Mouse (Mus musculus): ENCODE data around the gene Gpatch4. TPM values are rescaled to one million over a fixed set of nuclear protein-coding genes. Genes with fewer than 3 reads are reported as not detected.

Gene Gpatch4
- total and polyA plus RNA-seq, 3 experiments: 21.6 to 128 (median 49.1) TPM

GRCm38 (mm10) chr3:87993436-87993835 lies 49.5 kb upstream of the Gpatch4 start:
- Histone ChIP-seq H3K79me2 (replicated peaks; ENCODE audit: control insufficient read depth, extremely low read depth, insufficient read depth, poor library complexity, severe bottlenecking) (no peaks in the 10 kb centered on the region), H3K9me3 (replicated peaks; ENCODE audit: low read length) (peaks cover 2% of the 10 kb centered on the region), H3K4me2 (ENCODE audit: insufficient read depth, low read depth, poor library complexity, severe bottlenecking) (no peak overlapping the region), H3K27me3 (replicated peaks) (peaks cover 93% of the 10 kb centered on the region), H3K4me3 (replicated peaks in 1 of 3; ENCODE audit: low read depth in 2 of 3, low read length in 2 of 3, poor library complexity in 1 of 3) (no peak overlapping the region), H3K27ac (ENCODE audit: insufficient read depth, low read depth) (no peak overlapping the region), H3K36me3 (replicated peaks in 1 of 2; ENCODE audit: control insufficient read depth in 1 of 2, insufficient read depth in 1 of 2, low read length in 1 of 2) (no peaks in the 10 kb centered on the region), H3K9ac (ENCODE audit: insufficient read depth, low read depth) (no peak overlapping the region), H3K4me1 (ENCODE audit: control insufficient read depth in 1 of 2, insufficient read depth in 2 of 2) (peaks cover 0 to 5% of the 10 kb centered on the region in 2 experiments; a peak in 1 of 4 replicates)
- no peak for TF ChIP-seq BHLHE40 (IDR thresholded peaks at IDR 0.05; ENCODE audit: low read depth, low read length)
- no peak for TF ChIP-seq SIN3A (IDR thresholded peaks at IDR 0.05; ENCODE audit: low read length)
- TF ChIP-seq MAX (IDR thresholded peaks at IDR 0.05; ENCODE audit: low read length): no peak
- TF ChIP-seq PAX5 (IDR thresholded peaks at IDR 0.05; ENCODE audit: low read length): no peak
- TF ChIP-seq GABPA (IDR thresholded peaks at IDR 0.05; ENCODE audit: insufficient replicate concordance, low read depth, low read length): no peak
- TF ChIP-seq RAD21 (IDR thresholded peaks at IDR 0.05; ENCODE audit: low read depth, low read length): no peak
- no peak for TF ChIP-seq CHD1 (IDR thresholded peaks at IDR 0.05; ENCODE audit: low read depth, low read length)
- no peak for TF ChIP-seq ZC3H11A (IDR thresholded peaks at IDR 0.05; ENCODE audit: low read depth, low read length)
- no peak for TF ChIP-seq TCF12 (IDR thresholded peaks at IDR 0.05; ENCODE audit: low read depth, low read length)
- peak; percentile 41 for DNase-seq (ENCODE audit: extremely low read depth)
- dilution Hi-C loops (cut with MboI; ENCODE audit: extremely low pct_ligation_motif_present, extremely low pct_unique_long_range_greater_than_20kb, low sequenced_read_pairs): no loop called here
- in situ Hi-C loops (cut with MboI; ENCODE audit: low pct_ligation_motif_present, low pct_unique_long_range_greater_than_20kb, low sequenced_read_pairs): no loop called here

GRCm38 (mm10) chr3:87995331-87995730 lies 47.6 kb upstream of the Gpatch4 start:
- H3K4me1 ChIP-seq (ENCODE audit: control insufficient read depth in 1 of 2, insufficient read depth in 2 of 2): peaks cover 0 to 5% of the 10 kb centered on the region in 2 experiments; a peak in 1 of 4 replicates
- no peaks in the 10 kb centered on the region for H3K79me2 ChIP-seq (replicated peaks; ENCODE audit: control insufficient read depth, extremely low read depth, insufficient read depth, poor library complexity, severe bottlenecking)
- H3K27me3 ChIP-seq (replicated peaks): peaks cover 93% of the 10 kb centered on the region
- H3K9ac ChIP-seq (ENCODE audit: insufficient read depth, low read depth): no peak overlapping the region
- TF ChIP-seq RCOR1 (conservative IDR thresholded peaks at IDR 0.05; ENCODE audit: low read depth, low read length) (no peak), POLR2AphosphoS2 (IDR thresholded peaks at IDR 0.05; ENCODE audit: low read depth, low read length) (no peak), MAFK (IDR thresholded peaks at IDR 0.05; ENCODE audit: insufficient replicate concordance, low read length) (no peak), UBTF (IDR thresholded peaks at IDR 0.05; ENCODE audit: low read depth, low read length) (no peak), MAZ (IDR thresholded peaks at IDR 0.05; ENCODE audit: low read depth, low read length) (no peak), GABPA (IDR thresholded peaks at IDR 0.05; ENCODE audit: insufficient replicate concordance, low read depth, low read length) (no peak), CTCF (conservative IDR thresholded peaks at IDR 0.05 in 1 of 2, IDR thresholded peaks at IDR 0.05 in 1 of 2; ENCODE audit: low read depth in 2 of 2, low read length in 2 of 2) (no peak), MEF2A (IDR thresholded peaks at IDR 0.05; ENCODE audit: borderline replicate concordance, low read depth, low read length) (no peak)
- H3K27ac ChIP-seq (ENCODE audit: insufficient read depth, low read depth): no peak overlapping the region
- H3K36me3 ChIP-seq (replicated peaks in 1 of 2; ENCODE audit: control insufficient read depth in 1 of 2, insufficient read depth in 1 of 2, low read length in 1 of 2): no peaks in the 10 kb centered on the region
- in situ Hi-C loops (cut with MboI; ENCODE audit: low pct_ligation_motif_present, low pct_unique_long_range_greater_than_20kb, low sequenced_read_pairs): no loop called here
- dilution Hi-C loops (cut with MboI; ENCODE audit: extremely low pct_ligation_motif_present, extremely low pct_unique_long_range_greater_than_20kb, low sequenced_read_pairs): no loop called here
- no peak overlapping the region for H3K4me3 ChIP-seq (replicated peaks in 1 of 3; ENCODE audit: low read depth in 2 of 3, low read length in 2 of 3, poor library complexity in 1 of 3)
- peaks cover 8% of the 10 kb centered on the region for H3K9me3 ChIP-seq (replicated peaks; ENCODE audit: low read length)
- DNase-seq (ENCODE audit: extremely low read depth): no peak
- H3K4me2 ChIP-seq (ENCODE audit: insufficient read depth, low read depth, poor library complexity, severe bottlenecking): no peak overlapping the region
